Mouse (Mus musculus) heart, embryonic 11.5 days (tissue): ENCODE results near the gene Kyat3. TPM values are rescaled to one million over a fixed set of nuclear protein-coding genes. Genes with fewer than 3 reads are reported as not detected.

Source experiments
- ATAC-seq: fragments of 200-750 bp; cut with Nextera tagmentation; replicated peaks from 2 replicates; pipeline ENCODE4 v1.8.0; 2017; ENCODE audit warnings: moderate library complexity; ENCODE audit not compliant: insufficient number of reproducible peaks, low FRiP score, low TSS enrichment
- H3K27ac ChIP-seq: fragments of 300-500 bp; sonication (generic); 2 replicates; pipeline ENCODE4 v1.5.1; 2014; ENCODE audit warnings: mild to moderate bottlenecking, low read depth, low read length
- H3K27me3 ChIP-seq: fragments of 300-500 bp; sonication (generic); 2 replicates; pipeline ENCODE4 v1.6.1; 2014; ENCODE audit warnings: mild to moderate bottlenecking, low read length, mixed read lengths; ENCODE audit not compliant: control insufficient read depth, insufficient read depth
- H3K36me3 ChIP-seq: fragments of 300-500 bp; sonication (generic); 2 replicates; pipeline ENCODE4 v1.6.1; 2014; ENCODE audit warnings: mild to moderate bottlenecking, low read length, moderate library complexity, mixed read lengths; ENCODE audit not compliant: control insufficient read depth, insufficient read depth
- H3K4me1 ChIP-seq: fragments of 300-500 bp; sonication (generic); 2 replicates; pipeline ENCODE4 v1.6.1; 2014; ENCODE audit warnings: low read length; ENCODE audit not compliant: control insufficient read depth, insufficient read depth
- H3K4me2 ChIP-seq: fragments of 300-500 bp; sonication (generic); 2 replicates; pipeline ENCODE4 v1.6.1; 2014; ENCODE audit warnings: mild to moderate bottlenecking, moderate library complexity
- H3K4me3 ChIP-seq: fragments of 300-500 bp; sonication (generic); 2 replicates; pipeline ENCODE4 v1.5.1; 2014; ENCODE audit warnings: low read depth, low read length
- H3K9ac ChIP-seq: fragments of 300-500 bp; sonication (generic); 2 replicates; pipeline ENCODE4 v1.6.1; 2014; ENCODE audit warnings: mild to moderate bottlenecking, low read depth, low read length, moderate library complexity
- H3K9me3 ChIP-seq: fragments of 300-500 bp; sonication (generic); replicated peaks from 2 replicates; pipeline ENCODE4 v1.6.1; 2016; ENCODE audit warnings: low read length; ENCODE audit not compliant: control insufficient read depth
- WGBS: fragments of 180-500 bp; shearing (Covaris S2); extraction: QIAGEN DNeasy Blood & Tissue Kit; methylation state at CpG from one replicate; pipeline ENCODE4 v1.1.7; 2014; ENCODE audit not compliant: insufficient replicate concordance; 5-methylcytosine and 5-hydroxymethylcytosine counted together
- polyA plus RNA-seq: library from polyadenylated mRNA; unstranded; fragments of >200 nt; fragmentation: Nextera tagmentation; extraction: Ambion mirVana; gene quantifications from 2 replicates; pipeline ENCODE4 v1.2.1, GENCODE M21; 2014

The Kyat3 gene
- polyA plus RNA-seq = 9.5 and 11.3 TPM in 2 replicates

DNA sequence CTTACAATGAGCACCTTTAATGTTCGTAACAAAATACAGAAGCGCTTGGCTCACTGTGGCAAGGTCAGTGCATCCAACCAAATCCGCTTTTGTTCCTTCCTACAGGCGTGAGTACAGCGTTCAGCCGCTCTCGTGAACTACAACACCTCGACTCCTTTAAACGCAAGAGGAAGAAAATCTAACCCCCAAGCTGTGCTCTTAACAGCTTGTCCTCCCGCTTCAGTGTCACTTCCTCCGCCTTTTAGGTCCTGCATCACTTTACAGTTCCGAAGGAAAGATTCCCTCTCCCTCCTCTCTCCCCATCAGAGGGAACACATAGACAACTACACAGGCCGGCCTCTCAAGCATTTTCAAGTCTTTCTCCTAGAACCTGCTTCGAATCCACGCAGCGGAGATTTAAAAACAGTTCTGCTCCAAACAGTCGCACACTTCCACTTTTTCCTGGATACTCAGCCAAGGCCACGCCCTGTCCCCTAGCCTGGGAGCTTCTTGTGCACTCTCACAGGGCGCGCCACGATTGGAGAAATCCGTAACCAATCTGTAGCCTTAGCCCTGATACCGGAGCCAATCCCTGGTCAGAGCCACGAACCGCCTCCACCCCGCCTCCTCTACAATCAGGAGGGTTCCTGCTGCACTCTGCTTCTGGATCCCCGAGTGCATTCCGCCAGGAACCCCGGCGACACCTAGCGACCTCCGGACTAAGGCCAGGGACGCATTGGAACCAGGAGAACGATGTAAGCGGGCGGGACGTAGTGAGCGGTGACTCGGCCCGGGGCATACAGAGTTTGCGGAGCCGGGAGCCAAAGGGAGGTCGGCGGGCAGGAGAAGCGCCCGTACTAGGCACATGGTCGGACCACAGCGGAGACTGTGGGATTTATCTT lies at the start of gene Kyat3:
Gene Kyat3, plus strand, starts transcription at position 610 of the 881 bp plus-strand sequence.
- peak; percentile 97 for ATAC-seq
- Histone ChIP-seq H3K27me3 (0 out of 2 replicates have a peak, but pooled peaks cover 2% of the 10 kb centered on the region), H3K4me1 (peaks cover 9% of the 10 kb centered on the region; the same call in 1 of the 2 replicates), H3K9ac (peak within 1 kb of the TSS; percentile 69), H3K4me2 (peak within 1 kb of the TSS; percentile 84), H3K9me3 (0 out of 2 replicates have a peak, but pooled peaks cover 2% of the 10 kb centered on the region), H3K36me3 (no peaks in the 10 kb centered on the region), H3K4me3 (peak within 1 kb of the TSS; percentile 53), H3K27ac (peak within 1 kb of the TSS; percentile 57)
- under 1% methylated on average over 48 of the region's 48 CpGs for WGBS

- H3K4me3 ChIP-seq = no peak overlapping the region
- H3K9me3 ChIP-seq = peaks cover 5% of the 10 kb centered on the region
- no peaks in the 10 kb centered on the region for H3K36me3 ChIP-seq
- ATAC-seq = no peak
- no peak overlapping the region for H3K27ac ChIP-seq
- WGBS = 86% methylated on average over 8 of the region's 8 CpGs
- no peak overlapping the region for H3K9ac ChIP-seq
- H3K4me1 ChIP-seq = no peaks in the 10 kb centered on the region
- H3K27me3 ChIP-seq = no peaks in the 10 kb centered on the region
- no peak overlapping the region for H3K4me2 ChIP-seq
Measured at GRCm38 (mm10) chr3:142664723-142665122, 36.1 kb upstream of the Kyat3 start.

DNA sequence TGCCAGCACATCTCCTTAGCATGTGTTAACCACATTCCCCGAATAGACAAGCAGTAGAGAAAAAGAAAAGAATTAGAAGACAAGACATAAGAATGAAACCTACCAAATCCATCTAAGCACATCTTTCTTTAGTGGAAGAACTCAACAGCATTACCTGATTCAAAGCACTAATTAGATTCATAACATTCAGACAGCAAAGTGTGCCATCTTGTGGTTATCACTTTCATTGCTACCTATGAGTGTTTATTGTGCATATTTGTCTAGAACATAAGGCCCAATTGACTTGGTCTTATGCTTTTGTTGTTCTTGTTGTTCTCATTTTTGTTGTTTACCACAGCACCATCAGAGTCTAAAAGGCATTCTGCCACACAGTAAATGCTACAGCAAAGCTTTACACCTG lies 26.2 kb upstream of the Kyat3 start:
- no peak overlapping the region for H3K9ac ChIP-seq
- H3K4me1 ChIP-seq = no peaks in the 10 kb centered on the region
- H3K27me3 ChIP-seq = no peaks in the 10 kb centered on the region
- ATAC-seq = no peak
- H3K4me2 ChIP-seq = no peak overlapping the region
- H3K27ac ChIP-seq = no peak overlapping the region
- no peak overlapping the region for H3K4me3 ChIP-seq
- no peaks in the 10 kb centered on the region for H3K9me3 ChIP-seq
- no peaks in the 10 kb centered on the region for H3K36me3 ChIP-seq
- 76% methylated on average over 1 of the region's 1 CpGs for WGBS

DNA sequence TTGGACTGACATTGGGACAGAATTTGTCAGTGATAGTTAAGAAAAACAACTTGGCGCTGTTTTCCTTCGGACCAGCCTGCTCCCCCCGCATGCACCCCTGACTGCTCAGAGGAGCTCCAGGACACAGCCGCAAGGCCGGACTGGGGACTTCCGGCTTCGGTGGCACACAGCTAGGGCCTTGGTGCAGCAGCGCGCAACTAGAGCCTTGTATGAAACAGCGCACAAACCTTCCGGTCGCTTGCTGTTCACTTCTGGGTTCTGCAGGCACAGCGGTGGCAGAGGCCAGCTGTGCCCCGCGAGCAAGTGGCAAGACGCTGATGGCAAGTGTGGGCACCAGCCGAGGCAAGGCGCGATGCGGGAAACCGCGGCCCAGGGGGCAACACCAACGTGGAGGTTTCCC lies 12.9 kb upstream of the Kyat3 start:
- no peaks in the 10 kb centered on the region for H3K4me1 ChIP-seq
- H3K9me3 ChIP-seq = peaks cover 2% of the 10 kb centered on the region; the same call in 1 of the 2 replicates
- H3K27ac ChIP-seq = no peak overlapping the region
- H3K27me3 ChIP-seq = no peaks in the 10 kb centered on the region
- ATAC-seq = no peak
- H3K9ac ChIP-seq = no peak overlapping the region
- no peaks in the 10 kb centered on the region for H3K36me3 ChIP-seq
- H3K4me2 ChIP-seq = peak overlapping the region; percentile 58
- H3K4me3 ChIP-seq = peak overlapping the region; percentile 25
- 47% methylated on average over 23 of the region's 23 CpGs for WGBS

DNA sequence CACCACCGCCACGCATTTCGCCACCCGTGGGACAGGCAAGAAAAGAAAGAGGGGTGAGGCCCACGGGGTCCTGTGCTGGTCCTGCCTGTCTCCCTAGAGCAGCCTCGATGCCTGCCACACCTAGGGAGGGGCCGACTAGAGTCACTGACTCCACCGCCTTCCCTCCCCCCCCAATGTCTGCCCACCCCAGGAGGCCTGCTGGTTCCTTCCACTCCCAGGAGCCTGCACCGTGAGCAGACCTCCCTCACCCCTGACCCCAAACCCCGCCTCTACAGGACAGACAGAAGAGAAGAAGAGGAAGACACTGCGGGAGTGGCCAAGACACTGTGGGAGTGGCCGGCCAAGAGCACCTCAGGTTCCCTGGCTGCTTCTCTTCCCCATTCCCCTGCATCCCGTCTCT lies 12.5 kb upstream of the Kyat3 start:
- Histone ChIP-seq H3K4me1 (no peaks in the 10 kb centered on the region), H3K9me3 (peaks cover 2% of the 10 kb centered on the region; the same call in 1 of the 2 replicates), H3K4me3 (peak overlapping the region; percentile 25), H3K4me2 (peak overlapping the region; percentile 58), H3K27me3 (no peaks in the 10 kb centered on the region), H3K27ac (no peak overlapping the region), H3K9ac (no peak overlapping the region), H3K36me3 (no peaks in the 10 kb centered on the region)
- ATAC-seq = 0 out of 2 replicates have a peak, but pooled peaks have one; percentile 31
- whole genome bisulfite sequencing = 23% methylated on average over 13 of the region's 13 CpGs

DNA sequence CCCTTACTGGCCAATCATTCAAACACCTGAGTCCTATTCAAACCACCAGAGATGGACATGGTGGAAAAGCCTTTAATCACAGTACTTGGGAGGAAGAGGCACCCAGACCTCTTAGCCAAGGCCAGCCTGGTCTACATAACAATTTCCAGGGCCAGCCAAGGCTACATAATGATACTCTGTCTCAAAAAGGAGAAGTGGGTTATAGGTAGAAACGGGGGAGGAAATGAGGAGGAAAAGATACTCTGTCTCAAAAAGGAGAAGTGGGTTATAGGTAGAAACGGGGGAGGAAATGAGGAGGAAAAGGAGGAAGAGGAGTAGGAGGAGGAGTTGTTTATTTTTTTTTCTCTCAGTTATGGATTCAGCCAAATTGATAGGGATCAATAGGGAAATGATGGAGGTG lies 4.3 kb upstream of the Kyat3 start:
- ATAC-seq = no peak
- H3K9me3 ChIP-seq = no peaks in the 10 kb centered on the region
- H3K36me3 ChIP-seq = no peaks in the 10 kb centered on the region
- no peak overlapping the region for H3K4me2 ChIP-seq
- WGBS = 68% methylated on average over 2 of the region's 2 CpGs
- H3K27ac ChIP-seq = no peak overlapping the region
- peaks cover 5% of the 10 kb centered on the region; the same call in 1 of the 2 replicates for H3K4me1 ChIP-seq
- no peak overlapping the region for H3K9ac ChIP-seq
- no peak overlapping the region for H3K4me3 ChIP-seq
- no peaks in the 10 kb centered on the region for H3K27me3 ChIP-seq

DNA sequence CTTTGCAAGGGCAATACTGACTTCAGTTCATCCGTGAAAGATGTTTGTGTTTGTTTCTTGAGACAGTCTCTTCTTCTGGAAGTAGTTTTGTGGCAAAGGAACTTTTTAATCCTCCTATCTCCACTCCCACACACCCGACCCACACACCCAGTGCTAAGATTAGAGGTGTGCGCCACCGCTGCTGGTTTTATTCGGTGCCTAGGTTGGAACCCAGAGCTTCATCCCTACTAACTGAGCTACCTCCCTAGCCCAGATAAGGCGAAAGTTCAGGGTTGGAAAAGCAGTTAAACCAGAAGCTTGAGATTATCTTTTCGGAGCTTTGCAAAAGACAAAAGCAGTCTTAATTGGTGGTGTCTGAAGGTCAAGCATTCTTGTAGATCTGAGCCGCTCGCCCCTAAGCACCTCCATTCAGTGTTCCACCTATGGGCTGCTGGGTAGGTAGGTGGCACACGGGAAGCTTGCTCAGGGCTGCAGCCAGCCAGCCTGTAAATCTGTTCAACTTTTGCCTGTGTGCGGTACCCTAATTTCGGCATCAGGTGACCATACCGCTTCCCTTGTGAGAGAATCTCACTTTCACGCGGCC lies 647 bp downstream of the Kyat3 start:
- Histone ChIP-seq H3K4me3 (peak overlapping the region; percentile 53), H3K36me3 (no peaks in the 10 kb centered on the region), H3K27ac (no peak overlapping the region), H3K9me3 (0 out of 2 replicates have a peak, but pooled peaks cover 2% of the 10 kb centered on the region), H3K9ac (peak overlapping the region; percentile 68), H3K4me1 (peaks cover 9% of the 10 kb centered on the region; the same call in 1 of the 2 replicates), H3K4me2 (peak overlapping the region; percentile 84), H3K27me3 (0 out of 2 replicates have a peak, but pooled peaks cover 2% of the 10 kb centered on the region)
- WGBS = 16% methylated on average over 15 of the region's 15 CpGs
- no peak for ATAC-seq

DNA sequence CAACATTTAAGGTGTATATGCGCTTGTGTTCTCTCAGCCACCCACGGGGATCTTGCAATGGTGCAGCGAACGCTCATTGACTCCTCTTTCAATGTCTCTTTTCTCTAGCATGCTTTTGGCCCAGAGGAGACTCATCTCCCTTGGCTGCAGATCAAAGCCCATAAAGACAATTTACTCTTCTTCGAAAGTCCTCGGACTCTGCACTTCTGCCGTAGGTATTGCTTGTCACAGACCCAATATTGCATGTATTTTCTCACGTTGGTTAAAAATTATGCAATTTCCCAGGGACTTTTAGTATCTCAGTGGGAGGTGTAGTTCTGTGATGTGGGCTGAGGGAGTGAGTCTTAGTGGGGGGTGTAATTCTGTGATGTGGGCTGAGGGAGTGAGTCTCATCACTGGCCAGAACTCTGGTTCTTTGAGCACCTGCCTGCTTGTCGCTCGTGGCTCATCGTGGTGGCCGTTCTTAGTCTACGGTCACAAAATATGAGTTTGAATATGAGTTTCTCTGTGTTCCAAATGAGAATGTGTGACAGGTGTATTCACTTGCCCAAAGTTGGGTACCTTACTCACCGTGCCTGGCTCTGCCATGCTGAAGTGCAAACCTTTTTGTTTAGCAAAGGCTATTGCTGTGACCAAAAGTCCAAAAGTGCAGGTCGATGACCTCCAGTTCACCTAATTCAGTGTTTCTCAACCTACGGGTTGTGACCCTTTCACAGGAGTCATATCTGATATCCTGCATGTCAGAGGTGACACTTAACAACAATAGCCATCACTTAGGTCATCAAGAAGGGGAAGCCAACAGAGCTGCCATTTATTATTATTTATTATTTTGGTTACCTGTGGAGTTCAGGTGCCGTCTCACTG lies 6.0 kb downstream of the Kyat3 start:
- H3K36me3 ChIP-seq = no peaks in the 10 kb centered on the region; the same call in 1 of the 2 replicates
- H3K9ac ChIP-seq = no peak overlapping the region
- H3K4me2 ChIP-seq = no peak overlapping the region
- H3K27ac ChIP-seq = no peak overlapping the region
- no peak for ATAC-seq
- no peak overlapping the region for H3K4me3 ChIP-seq
- H3K27me3 ChIP-seq = 0 out of 2 replicates have a peak, but pooled peaks cover 2% of the 10 kb centered on the region
- WGBS = 87% methylated on average over 17 of the region's 17 CpGs
- peaks cover 1% of the 10 kb centered on the region; the same call in 1 of the 2 replicates for H3K4me1 ChIP-seq
- 0 out of 2 replicates have a peak, but pooled peaks cover 2% of the 10 kb centered on the region for H3K9me3 ChIP-seq
